Mouse (Mus musculus): Measurements from ENCODE around the gene Ccdc117. TPM values are rescaled to one million over a fixed set of nuclear protein-coding genes. Genes with fewer than 3 reads are reported as not detected.
"Not testable (repeated sequence)": the region's sequence is repeated elsewhere in the genome, so short reads cannot be mapped to it uniquely, and the experiment has no call there.

The Ccdc117 gene
- total and polyA plus RNA-seq, 2 experiments from 2014 or later, result 6.1 to 8.2 TPM

DNA sequence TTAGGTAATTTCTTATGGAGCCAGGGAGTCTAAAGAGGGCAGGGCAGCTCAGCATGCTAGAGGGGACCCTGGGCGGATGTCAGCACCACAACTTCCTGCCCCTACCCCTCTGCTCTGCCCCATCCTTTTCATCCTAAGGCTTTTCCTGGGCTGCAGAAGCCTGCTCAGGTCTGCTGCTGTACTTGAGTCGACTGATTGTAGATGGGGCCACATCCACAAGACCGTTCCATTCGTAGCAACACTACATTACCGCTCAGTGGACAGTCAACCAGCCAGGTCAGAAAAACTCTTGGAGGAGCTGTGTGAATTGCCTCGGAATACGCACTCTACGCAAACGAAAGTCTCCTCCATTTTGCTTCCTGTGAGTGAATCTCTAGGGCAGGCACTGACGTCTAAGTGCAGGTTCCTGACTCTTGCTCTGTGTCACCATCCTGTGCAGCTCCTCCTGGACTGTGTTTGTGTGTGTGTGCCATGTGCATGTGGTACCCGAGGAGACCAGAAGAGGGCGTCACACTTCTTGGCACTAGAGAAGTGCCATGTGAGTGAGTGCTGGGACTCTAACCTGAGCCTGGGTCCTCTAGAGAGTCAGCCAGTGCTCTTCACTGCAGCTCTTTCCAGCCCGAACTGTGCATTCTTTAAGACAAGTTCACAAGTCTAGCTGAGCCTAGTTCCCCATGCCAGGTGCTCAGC is 45.3 kb downstream of the Ccdc117 start:
- H3K9me3 ChIP-seq (ENCODE audit: low read length), result no peaks in the 10 kb centered on the region
- TF ChIP-seq CTCF (IDR thresholded peaks at IDR 0.05), result no peak

DNA sequence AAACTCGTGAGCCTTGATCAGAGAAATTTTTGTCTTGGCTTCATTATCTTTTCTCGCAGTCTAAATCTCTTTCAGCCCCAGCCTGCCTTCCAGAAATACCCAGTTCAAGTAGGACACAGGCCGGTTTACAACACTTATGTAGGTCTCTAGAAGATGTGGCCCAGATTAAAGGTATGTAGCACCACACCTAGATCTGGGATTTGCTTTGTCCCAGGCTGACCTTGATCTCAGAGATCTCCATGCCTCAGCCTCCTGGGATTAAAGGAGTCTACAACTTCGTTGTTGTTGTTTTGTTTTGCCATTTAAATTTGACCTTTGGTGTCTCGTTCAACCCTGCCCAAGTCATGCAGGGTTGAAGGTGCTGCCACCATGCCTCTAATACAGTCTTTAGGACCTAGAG is 46.1 kb downstream of the Ccdc117 start:
- WGBS, result 84% methylated on average over 5 of the region's 5 CpGs
- ATAC-seq (ENCODE audit: low FRiP score) (no peak), DNase-seq (ENCODE audit: low spot score) (no peak)
- Histone ChIP-seq H3K9me3 (ENCODE audit: low read length) (no peaks in the 10 kb centered on the region), H3K4me1 (ENCODE audit: insufficient read depth, low read length) (no peaks in the 10 kb centered on the region), H3K27ac (ENCODE audit: low read depth, low read length) (no peak overlapping the region), H3K27me3 (ENCODE audit: insufficient read depth, low read length) (no peaks in the 10 kb centered on the region), H3K36me3 (ENCODE audit: insufficient read depth, low read length) (no peaks in the 10 kb centered on the region), H3K4me2 (ENCODE audit: low read depth, low read length, poor library complexity, severe bottlenecking) (no peak overlapping the region), H3K4me3 (ENCODE audit: low read depth, low read length) (no peak overlapping the region), H3K9ac (replicated peaks; ENCODE audit: low read length, poor library complexity, severe bottlenecking) (no peak overlapping the region)
- no peak for TF ChIP-seq CTCF (IDR thresholded peaks at IDR 0.05)

More for the DNA sequence above, 45.3 kb downstream of the Ccdc117 start:
- 93% methylated on average over 13 of the region's 13 CpGs for WGBS
- DNase-seq (ENCODE audit: low spot score), result no peak
- no peaks in the 10 kb centered on the region for H3K27me3 ChIP-seq (ENCODE audit: insufficient read depth, low read length)
- H3K4me1 ChIP-seq (ENCODE audit: insufficient read depth, low read length), result no peaks in the 10 kb centered on the region
- ATAC-seq (ENCODE audit: low FRiP score), result no peak
- H3K4me3 ChIP-seq (ENCODE audit: low read depth, low read length), result no peak overlapping the region
- no peaks in the 10 kb centered on the region for H3K36me3 ChIP-seq (ENCODE audit: insufficient read depth, low read length)
- no peak overlapping the region for H3K9ac ChIP-seq (replicated peaks; ENCODE audit: low read length, poor library complexity, severe bottlenecking)
- H3K27ac ChIP-seq (ENCODE audit: low read depth, low read length), result no peak overlapping the region
- no peak overlapping the region for H3K4me2 ChIP-seq (ENCODE audit: low read depth, low read length, poor library complexity, severe bottlenecking)

DNA sequence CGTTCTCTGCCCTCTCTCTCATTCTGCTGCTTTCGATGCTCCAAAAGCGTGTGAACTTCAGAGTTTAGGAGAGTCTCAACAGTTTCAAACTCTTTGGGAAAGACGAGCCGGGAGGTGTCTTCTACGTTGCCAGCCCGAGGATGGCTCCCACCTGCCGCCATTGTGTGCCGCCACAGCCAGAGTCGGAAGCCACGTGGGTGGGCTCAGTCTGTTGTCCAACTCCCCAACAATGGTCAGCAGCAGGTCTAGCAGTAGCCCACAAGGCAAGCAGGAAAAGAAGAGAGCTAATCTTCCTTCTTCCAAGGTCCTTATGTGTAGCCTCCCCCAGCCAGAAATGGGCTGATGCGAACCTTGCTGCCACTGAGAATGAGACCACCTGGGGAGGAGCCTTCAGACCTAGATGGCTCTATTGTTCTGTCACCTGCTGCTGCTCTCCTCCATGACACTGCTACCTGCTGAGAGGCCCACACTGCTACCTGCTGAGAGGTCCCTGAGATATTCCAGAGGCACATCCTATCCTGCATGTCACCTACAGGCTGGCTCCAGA is 46.6 kb downstream of the Ccdc117 start:
- Histone ChIP-seq H3K9ac (replicated peaks; ENCODE audit: low read length, poor library complexity, severe bottlenecking) (no peak overlapping the region), H3K4me1 (ENCODE audit: insufficient read depth, low read length) (no peaks in the 10 kb centered on the region), H3K4me2 (ENCODE audit: low read depth, low read length, poor library complexity, severe bottlenecking) (no peak overlapping the region), H3K27me3 (ENCODE audit: insufficient read depth, low read length) (no peaks in the 10 kb centered on the region), H3K36me3 (ENCODE audit: insufficient read depth, low read length) (no peaks in the 10 kb centered on the region), H3K4me3 (ENCODE audit: low read depth, low read length) (no peak overlapping the region), H3K27ac (ENCODE audit: low read depth, low read length) (no peak overlapping the region), H3K9me3 (ENCODE audit: low read length) (no peaks in the 10 kb centered on the region)
- WGBS, result 44% methylated on average over 12 of the region's 12 CpGs
- TF ChIP-seq CTCF (IDR thresholded peaks at IDR 0.05), result no peak
- ATAC-seq (ENCODE audit: low FRiP score), result no peak
- DNase-seq (ENCODE audit: low spot score), result no peak

DNA sequence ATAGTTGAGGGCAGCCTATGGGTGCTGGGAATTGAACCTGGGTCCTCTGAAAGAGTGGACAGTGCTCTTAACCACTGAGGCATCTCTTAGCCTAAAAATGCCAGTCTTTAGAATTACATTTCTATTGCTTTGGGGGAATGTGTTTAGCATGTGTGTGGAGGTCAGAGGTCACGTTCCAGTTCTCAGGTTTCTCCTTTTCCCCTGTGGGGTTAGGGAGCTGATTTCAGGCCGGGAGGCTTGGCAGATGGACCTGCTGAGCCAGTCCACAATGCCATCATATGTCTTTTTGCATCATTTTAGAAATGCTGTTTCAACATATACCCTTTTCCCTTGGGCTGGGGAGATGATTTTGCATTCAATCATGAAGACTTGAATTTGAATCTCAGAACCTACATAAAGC is 48.1 kb downstream of the Ccdc117 start:
- Histone ChIP-seq H3K36me3 (ENCODE audit: insufficient read depth, low read length) (no peaks in the 10 kb centered on the region), H3K4me1 (ENCODE audit: insufficient read depth, low read length) (no peaks in the 10 kb centered on the region), H3K27ac (ENCODE audit: low read depth, low read length) (no peak overlapping the region), H3K9me3 (ENCODE audit: low read length) (no peaks in the 10 kb centered on the region), H3K4me2 (ENCODE audit: low read depth, low read length, poor library complexity, severe bottlenecking) (no peak overlapping the region), H3K9ac (replicated peaks; ENCODE audit: low read length, poor library complexity, severe bottlenecking) (no peak overlapping the region), H3K4me3 (ENCODE audit: low read depth, low read length) (no peak overlapping the region), H3K27me3 (ENCODE audit: insufficient read depth, low read length) (no peaks in the 10 kb centered on the region)
- WGBS, result 57% methylated on average over 2 of the region's 2 CpGs
- DNase-seq (ENCODE audit: low spot score) (no peak), ATAC-seq (ENCODE audit: low FRiP score) (no peak)
- no peak for TF ChIP-seq CTCF (IDR thresholded peaks at IDR 0.05)

DNA sequence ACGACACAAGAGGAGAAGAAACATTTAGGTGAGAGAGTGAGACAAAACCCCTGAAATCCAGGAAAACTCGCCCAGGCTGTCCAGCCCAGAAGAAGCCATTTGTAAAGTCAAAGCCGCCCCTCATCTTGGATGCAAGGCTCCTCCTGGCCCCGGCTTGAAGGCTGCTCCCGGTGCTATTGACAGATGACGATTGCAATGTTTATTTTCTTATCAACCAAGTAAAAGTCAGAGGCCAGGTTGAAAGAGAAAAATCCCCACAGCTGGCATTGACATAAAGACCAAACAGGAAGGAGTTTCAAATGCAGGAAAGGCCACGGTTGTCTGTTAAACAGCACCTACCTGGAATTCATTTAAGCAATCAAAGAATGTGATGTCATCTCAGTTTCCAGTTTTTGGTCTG is 50.1 kb downstream of the Ccdc117 start:
- no peak for TF ChIP-seq CTCF (IDR thresholded peaks at IDR 0.05)
- no peak overlapping the region for H3K9ac ChIP-seq (replicated peaks; ENCODE audit: low read length, poor library complexity, severe bottlenecking)
- DNase-seq (ENCODE audit: low spot score) (no peak), ATAC-seq (ENCODE audit: low FRiP score) (no peak)
- H3K4me1 ChIP-seq (ENCODE audit: insufficient read depth, low read length), result no peaks in the 10 kb centered on the region
- no peaks in the 10 kb centered on the region for H3K36me3 ChIP-seq (ENCODE audit: insufficient read depth, low read length)
- H3K27me3 ChIP-seq (ENCODE audit: insufficient read depth, low read length), result no peaks in the 10 kb centered on the region
- H3K9me3 ChIP-seq (ENCODE audit: low read length), result no peaks in the 10 kb centered on the region
- H3K27ac ChIP-seq (ENCODE audit: low read depth, low read length), result no peak overlapping the region
- no peak overlapping the region for H3K4me2 ChIP-seq (ENCODE audit: low read depth, low read length, poor library complexity, severe bottlenecking)
- WGBS, result 84% methylated on average over 7 of the region's 7 CpGs
- H3K4me3 ChIP-seq (ENCODE audit: low read depth, low read length), result no peak overlapping the region

DNA sequence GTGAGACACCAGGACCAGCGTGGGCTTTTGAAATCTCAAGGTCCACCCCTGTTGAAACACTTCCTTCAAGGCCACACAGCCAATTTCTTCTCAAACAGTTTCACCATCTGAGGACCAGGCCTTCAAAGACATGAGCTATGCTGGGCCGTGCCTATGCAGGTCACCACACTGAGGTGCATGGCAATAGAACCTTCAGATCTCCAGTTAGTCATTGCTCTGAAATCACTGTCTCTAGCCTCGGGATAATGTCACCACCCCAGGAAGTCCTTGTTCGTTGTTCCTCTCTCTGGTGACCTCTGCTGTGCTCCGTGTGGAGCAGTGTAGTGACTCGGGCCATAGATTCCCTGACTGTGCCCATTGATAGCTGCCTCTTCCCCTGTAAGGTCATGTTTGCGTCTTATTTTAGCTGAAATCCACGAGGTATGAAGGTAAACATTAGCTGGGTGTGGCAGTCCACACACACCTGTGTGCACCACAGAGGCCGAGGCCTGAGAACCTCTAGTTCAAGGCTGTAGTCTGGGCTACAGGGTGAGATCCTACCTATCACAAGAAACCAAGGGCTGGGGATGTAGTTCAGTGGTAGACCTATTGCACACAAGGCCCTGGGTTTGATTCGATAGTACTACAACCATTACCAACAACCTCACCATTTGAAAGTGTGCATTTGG is 50.9 kb downstream of the Ccdc117 start:
- WGBS, result 86% methylated on average over 10 of the region's 10 CpGs
- no peak for TF ChIP-seq CTCF (IDR thresholded peaks at IDR 0.05)

DNA sequence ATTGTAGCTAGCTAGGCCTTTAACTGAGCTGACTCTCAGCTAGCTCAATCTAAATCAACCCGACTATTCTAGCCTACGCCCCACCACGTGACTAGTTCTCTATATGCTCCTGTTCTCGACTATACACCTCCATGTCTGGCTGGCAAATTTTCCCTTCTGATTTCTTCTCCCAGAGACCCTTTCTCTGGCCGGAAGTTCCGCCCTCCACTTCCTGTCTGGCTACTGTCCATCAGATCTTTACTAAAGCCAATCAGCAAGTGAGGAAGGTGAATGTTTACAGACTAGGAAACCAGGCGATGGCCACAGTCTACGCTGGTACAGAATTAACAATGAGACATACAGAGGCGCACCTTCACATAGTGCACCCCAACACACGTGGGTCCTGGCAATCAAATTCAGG is 52.6 kb downstream of the Ccdc117 start:
- ATAC-seq (ENCODE audit: low FRiP score); H3K36me3 ChIP-seq (ENCODE audit: insufficient read depth, low read length); H3K27me3 ChIP-seq (ENCODE audit: insufficient read depth, low read length); H3K9ac ChIP-seq (replicated peaks; ENCODE audit: low read length, poor library complexity, severe bottlenecking); H3K4me1 ChIP-seq (ENCODE audit: insufficient read depth, low read length); H3K4me3 ChIP-seq (ENCODE audit: low read depth, low read length); H3K9me3 ChIP-seq (ENCODE audit: low read length); H3K4me2 ChIP-seq (ENCODE audit: low read depth, low read length, poor library complexity, severe bottlenecking); H3K27ac ChIP-seq (ENCODE audit: low read depth, low read length); DNase-seq (ENCODE audit: low spot score): not testable (repeated sequence)
- WGBS, result 91% methylated on average over 10 of the region's 10 CpGs

More for the DNA sequence above, 50.9 kb downstream of the Ccdc117 start:
- DNase-seq (ENCODE audit: low spot score), result no peak
- Histone ChIP-seq H3K9ac (replicated peaks; ENCODE audit: low read length, poor library complexity, severe bottlenecking) (no peak overlapping the region), H3K4me2 (ENCODE audit: low read depth, low read length, poor library complexity, severe bottlenecking) (no peak overlapping the region), H3K36me3 (ENCODE audit: insufficient read depth, low read length) (no peaks in the 10 kb centered on the region), H3K27me3 (ENCODE audit: insufficient read depth, low read length) (no peaks in the 10 kb centered on the region), H3K4me1 (ENCODE audit: insufficient read depth, low read length) (no peaks in the 10 kb centered on the region), H3K9me3 (ENCODE audit: low read length) (no peaks in the 10 kb centered on the region), H3K4me3 (ENCODE audit: low read depth, low read length) (no peak overlapping the region), H3K27ac (ENCODE audit: low read depth, low read length) (no peak overlapping the region)
- ATAC-seq (ENCODE audit: low FRiP score), result no peak

Data from midbrain, postnatal 0 days (tissue).